Mouse (Mus musculus) bone marrow, adult 2 months (tissue): ENCODE results near the gene Gja4. TPM values are rescaled to one million over a fixed set of nuclear protein-coding genes. Genes with fewer than 3 reads are reported as not detected.

Experiments used
- H3K27ac ChIP-seq: fragments of 200-500 bp; 2 replicates; pipeline ENCODE4 v1.5.1; 2012; ENCODE audit warnings: low read depth, mild to moderate bottlenecking, control low read depth, inconsistent platforms, low read length; ENCODE audit not compliant: control insufficient read depth, poor library complexity, insufficient read depth
- H3K4me1 ChIP-seq: fragments of 200-500 bp; 2 replicates; pipeline ENCODE4 v1.6.1; 2011; ENCODE audit warnings: low read length; ENCODE audit not compliant: control insufficient read depth, insufficient read depth
- H3K4me3 ChIP-seq: fragments of 200-500 bp; replicated peaks from 2 replicates; pipeline ENCODE3; 2011; ENCODE audit warnings: mild to moderate bottlenecking, low read depth, low read length, control low read depth; ENCODE audit not compliant: control insufficient read depth
- CTCF ChIP-seq: fragments of 200-500 bp; IDR thresholded peaks from 2 replicates; pipeline ENCODE4 v1.5.1; 2011; ENCODE audit warnings: low read length, control low read depth; ENCODE audit not compliant: control insufficient read depth, insufficient read depth
- POLR2A ChIP-seq: fragments of 200-500 bp; IDR thresholded peaks from 2 replicates; pipeline ENCODE4 v1.6.1; 2011; ENCODE audit warnings: low read depth, mild to moderate bottlenecking, control low read depth, low read length, borderline replicate concordance; ENCODE audit not compliant: control insufficient read depth
- WGBS: fragments of 180-500 bp; shearing (Covaris S2); methylation state at CpG from one replicate; pipeline ENCODE4 v1.1.7; 2018; 5-methylcytosine and 5-hydroxymethylcytosine counted together
- polyA plus RNA-seq: library from polyadenylated mRNA; stranded (reverse); fragments of >200 nt; gene quantifications from 2 replicates; pipeline ENCODE4 v1.2.4, GENCODE M21; 2011; ENCODE audit warnings: low replicate concordance; ENCODE audit not compliant: missing spikeins, insufficient read depth, insufficient read length

The Gja4 gene
- polyA plus RNA-seq, 1 experiment, result not detected

DNA sequence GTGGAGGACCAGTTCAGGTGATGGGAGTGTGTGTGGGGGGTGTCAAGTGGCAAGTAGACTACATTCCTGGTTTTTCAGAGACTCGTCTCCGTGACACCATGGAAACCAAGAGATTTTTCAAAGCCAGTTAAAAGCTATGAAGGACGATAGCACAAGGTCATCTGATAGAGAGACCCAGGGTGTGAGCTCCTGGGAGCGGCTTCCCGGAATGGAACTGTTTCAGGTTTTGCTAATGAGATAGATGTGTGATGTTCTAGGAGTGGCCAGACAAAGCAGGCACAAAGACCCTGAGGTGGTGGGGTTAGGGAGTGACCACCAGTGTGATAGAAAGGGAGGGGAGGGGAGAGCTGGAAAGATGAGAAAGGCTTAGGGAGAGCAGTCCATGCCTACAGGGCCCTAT, 31.2 kb upstream of the Gja4 start:
- TF ChIP-seq CTCF, result no peak
- TF ChIP-seq POLR2A, result no peak
- no peak overlapping the region for H3K27ac ChIP-seq
- no peaks in the 10 kb centered on the region for H3K4me1 ChIP-seq
- no peak overlapping the region for H3K4me3 ChIP-seq
- 78% methylated on average over 5 of the region's 5 CpGs for WGBS

DNA sequence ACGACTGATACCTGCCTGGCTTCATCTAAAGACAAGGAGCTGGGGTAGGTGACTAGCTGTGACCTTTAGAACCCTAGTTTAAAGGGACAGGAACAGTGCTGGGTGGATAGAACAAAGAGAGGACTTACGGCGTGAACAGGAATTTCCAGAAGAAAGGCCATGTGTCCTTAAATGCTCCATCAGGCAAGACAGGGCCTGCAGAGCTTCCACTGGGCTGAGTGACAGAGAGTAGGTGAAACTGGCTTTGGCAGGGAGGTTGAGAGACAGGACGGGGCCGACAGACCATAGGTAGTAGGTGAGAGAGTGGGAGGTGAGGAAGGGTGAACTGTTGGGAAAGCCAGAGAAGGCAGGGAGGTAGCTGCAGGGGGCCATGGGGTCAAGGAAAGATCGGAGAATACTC, 27.5 kb upstream of the Gja4 start:
- Histone ChIP-seq H3K4me1 (no peaks in the 10 kb centered on the region; the same call in 1 of the 2 replicates), H3K27ac (no peak overlapping the region), H3K4me3 (no peak overlapping the region)
- TF ChIP-seq POLR2A (no peak), CTCF (no peak)
- 66% methylated on average over 6 of the region's 6 CpGs for WGBS

DNA sequence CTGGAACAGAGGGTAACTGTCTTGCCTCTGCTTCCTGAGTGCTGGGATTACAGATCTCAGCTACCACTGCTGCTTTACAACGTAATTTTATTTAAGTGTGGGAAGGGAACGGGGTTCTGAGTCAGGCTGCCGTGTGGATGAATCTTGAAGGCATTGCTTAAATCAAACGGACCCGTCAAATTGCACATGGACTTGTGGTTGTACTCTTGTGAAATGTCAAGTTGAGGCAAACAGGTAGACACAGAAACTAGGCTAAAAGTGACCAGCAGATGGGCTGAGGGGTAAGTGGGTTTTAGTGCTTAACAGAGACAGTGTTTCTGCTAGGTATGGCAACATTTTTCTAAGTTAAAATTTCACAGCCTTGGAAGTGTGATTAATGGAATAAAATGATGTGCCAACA, 23.8 kb upstream of the Gja4 start:
- Histone ChIP-seq H3K4me1 (no peaks in the 10 kb centered on the region; the same call in 1 of the 2 replicates), H3K27ac (no peak overlapping the region; the same call in 1 of the 2 replicates), H3K4me3 (no peak overlapping the region)
- no peak for TF ChIP-seq CTCF
- TF ChIP-seq POLR2A, result no peak
- 41% methylated on average over 5 of the region's 5 CpGs for WGBS

DNA sequence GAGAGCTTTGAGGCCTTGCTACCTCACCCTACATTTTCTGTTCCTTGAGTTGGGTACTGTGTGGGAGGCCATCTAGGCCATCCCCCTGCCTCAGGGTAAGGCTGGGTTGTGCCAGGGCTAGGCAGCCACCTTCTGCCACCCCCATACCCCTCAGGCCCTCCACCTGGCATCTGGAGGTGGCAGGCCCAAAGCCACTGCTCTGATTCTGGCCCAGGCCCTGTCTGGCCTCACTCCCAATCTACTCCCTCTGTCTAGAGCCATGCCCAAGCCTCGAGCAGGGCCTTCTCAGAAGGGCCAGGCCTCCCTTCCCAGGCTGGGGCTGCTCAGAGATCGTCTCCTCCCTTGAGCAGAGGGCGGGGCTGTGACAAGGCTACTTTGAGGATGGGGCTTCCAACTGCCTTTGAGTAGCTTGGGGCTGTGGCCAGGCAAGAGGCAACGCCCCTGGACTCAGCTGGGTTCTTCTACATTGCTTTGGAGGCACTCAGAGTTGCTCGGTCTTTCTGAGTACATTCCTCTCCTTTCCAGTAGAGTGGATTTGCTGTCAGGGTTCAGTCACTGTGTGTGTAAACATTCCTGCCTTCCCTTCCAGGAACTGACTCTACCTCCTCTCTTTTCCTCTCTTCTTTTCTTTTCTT, 21.1 kb upstream of the Gja4 start:
- H3K4me3 ChIP-seq, result no peak overlapping the region
- H3K4me1 ChIP-seq, result no peaks in the 10 kb centered on the region; the same call in 1 of the 2 replicates
- TF ChIP-seq CTCF, result no peak
- no peak for TF ChIP-seq POLR2A
- 78% methylated on average over 5 of the region's 5 CpGs for WGBS
- no peak overlapping the region for H3K27ac ChIP-seq

DNA sequence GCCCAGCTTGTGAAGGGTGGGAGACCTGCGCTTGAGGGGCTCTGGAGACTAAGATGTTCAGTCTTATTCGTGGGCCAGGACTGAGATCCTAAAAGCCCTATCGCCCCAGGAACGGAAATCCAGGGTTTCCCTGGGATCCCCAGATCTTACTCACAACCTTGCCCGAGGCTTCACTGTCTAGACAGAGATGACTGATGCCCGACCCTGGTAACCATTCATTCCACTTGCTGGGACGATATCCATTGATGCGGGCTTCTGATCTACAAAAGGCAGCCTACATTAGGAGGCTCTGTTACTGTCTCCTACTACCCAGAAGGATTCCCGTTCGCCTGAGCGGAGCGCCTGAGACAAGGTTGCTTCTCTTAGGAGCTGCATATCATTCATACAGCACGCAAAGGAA, 17.3 kb upstream of the Gja4 start:
- Histone ChIP-seq H3K4me3 (no peak overlapping the region), H3K27ac (no peak overlapping the region), H3K4me1 (peaks cover 4% of the 10 kb centered on the region; the same call in 1 of the 2 replicates)
- TF ChIP-seq POLR2A (no peak), CTCF (no peak)
- WGBS, result 80% methylated on average over 13 of the region's 13 CpGs

DNA sequence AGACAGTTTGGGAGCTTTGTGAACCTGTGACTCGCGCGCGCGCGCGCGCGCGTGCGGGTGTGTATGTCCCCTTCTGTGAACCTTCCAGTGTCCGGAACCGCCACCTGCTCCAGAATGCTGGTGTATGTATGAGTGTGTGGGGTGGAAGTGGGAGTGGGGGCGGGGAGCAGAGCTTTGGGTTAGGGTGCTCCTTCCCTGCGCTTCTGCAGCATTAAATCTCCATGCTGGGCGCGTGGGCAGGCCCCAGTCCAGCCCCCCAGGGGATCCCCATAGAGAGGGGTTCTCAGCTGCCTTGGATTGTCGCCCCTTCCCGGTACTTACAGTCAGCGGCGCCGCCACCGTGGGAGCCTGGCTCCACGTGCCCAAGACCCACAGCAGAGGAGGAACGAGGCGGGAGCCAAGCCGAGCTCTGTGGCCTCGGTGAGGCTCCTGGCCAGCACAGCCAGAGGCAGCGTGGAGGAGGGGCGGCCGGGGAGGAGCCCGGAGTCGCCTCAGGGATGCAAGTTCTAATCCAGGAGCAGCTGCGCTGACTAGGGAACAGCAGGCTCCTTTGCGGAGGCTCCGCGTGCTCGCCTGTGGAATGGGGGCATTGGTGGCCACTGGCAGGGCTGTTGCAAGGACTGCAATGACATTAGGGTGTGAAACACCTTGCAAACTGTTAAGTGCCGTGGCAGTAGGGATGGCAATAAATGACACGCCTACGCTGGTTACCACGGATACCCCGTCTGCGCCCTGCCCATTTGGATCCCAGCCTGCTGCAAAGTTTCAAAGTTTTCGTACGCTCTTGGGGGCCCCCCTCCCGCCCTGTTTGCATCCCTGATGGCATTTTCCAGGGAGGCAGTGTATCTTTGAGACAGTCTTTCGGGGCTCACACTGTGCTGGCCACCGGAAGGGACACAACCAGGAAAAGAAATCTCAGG, 16.6 kb upstream of the Gja4 start, which contains the start of gene Gjb3:
TSS of gene Gjb3 (minus strand) at position 664 of the 920 bp plus-strand sequence.
- WGBS, result 2% methylated on average over 49 of the region's 49 CpGs
- peak within 1 kb of the TSS; percentile 43 for H3K4me3 ChIP-seq

DNA sequence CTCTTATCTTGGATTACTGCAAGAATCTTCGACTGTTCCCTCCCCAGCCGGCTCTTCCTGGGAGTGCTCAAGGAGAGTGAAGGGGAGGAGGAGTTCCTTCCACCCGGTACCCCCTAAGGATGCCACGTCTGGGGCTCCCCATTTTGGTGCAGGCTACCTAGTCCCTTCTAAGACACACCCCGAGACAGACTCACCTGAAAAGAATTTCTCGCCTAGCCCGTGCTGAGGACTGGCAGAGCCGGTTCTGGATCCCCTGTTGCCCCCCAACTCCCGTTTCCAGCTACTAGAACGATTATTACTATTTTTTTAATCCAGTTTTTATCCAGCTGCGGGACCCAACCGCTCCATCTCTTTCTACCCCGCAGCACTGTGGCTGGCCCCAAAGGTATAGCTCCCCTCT, 15.9 kb upstream of the Gja4 start:
- H3K4me3 ChIP-seq, result no peak overlapping the region
- H3K4me1 ChIP-seq, result peaks cover 4% of the 10 kb centered on the region; the same call in 1 of the 2 replicates
- TF ChIP-seq POLR2A (no peak), CTCF (no peak)
- H3K27ac ChIP-seq, result no peak overlapping the region
- 3% methylated on average over 13 of the region's 13 CpGs for WGBS

More for the DNA sequence above, 16.6 kb upstream of the Gja4 start, which contains the start of gene Gjb3:
- TF ChIP-seq CTCF (no peak), POLR2A (no peak)
- peaks cover 4% of the 10 kb centered on the region; the same call in 1 of the 2 replicates for H3K4me1 ChIP-seq
- no peak within 1 kb of the TSS; the same call in 1 of the 2 replicates for H3K27ac ChIP-seq

DNA sequence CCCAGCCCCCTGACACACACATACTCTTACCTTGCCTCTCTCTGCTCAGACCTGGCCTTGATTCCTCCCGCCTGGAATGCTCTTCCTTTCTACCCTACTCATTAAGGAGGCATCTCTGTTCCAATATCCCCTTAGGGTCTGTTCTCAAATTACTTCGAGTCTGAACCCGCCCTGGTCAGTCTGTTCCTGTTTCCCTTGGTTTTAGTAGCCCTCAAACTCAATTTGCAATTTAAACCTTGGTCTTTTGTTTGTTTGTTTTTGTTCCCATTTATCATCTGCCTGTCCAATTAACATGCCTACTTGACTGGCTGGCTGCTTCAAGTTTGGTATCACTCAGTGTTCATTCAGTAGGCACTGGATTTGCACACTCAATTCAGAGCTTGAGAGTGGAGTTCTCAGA, 15.2 kb upstream of the Gja4 start:
- 48% methylated on average over 3 of the region's 3 CpGs for WGBS
- no peak overlapping the region for H3K27ac ChIP-seq
- no peak overlapping the region for H3K4me3 ChIP-seq
- no peak for TF ChIP-seq CTCF
- no peak for TF ChIP-seq POLR2A
- H3K4me1 ChIP-seq, result peaks cover 4% of the 10 kb centered on the region; the same call in 1 of the 2 replicates
